Mouse (Mus musculus) E14TG2a.4 (cell line): Measurements from ENCODE around the gene Pfkm.
A peak's percentile ranks its signal among the peaks of the same experiment; 100 is the strongest.

Experiments
- H3K27me3 ChIP-seq: 2 replicates; pipeline ENCODE4 v1.6.1; 2014; ENCODE audit warnings: low read length, control low read depth; ENCODE audit not compliant: insufficient read depth
- H3K36me3 ChIP-seq: 2 replicates; pipeline ENCODE4 v1.6.1; 2014; ENCODE audit warnings: low read length, control low read depth; ENCODE audit not compliant: insufficient read depth
- H3K4me1 ChIP-seq: replicated peaks from 2 replicates; pipeline ENCODE4 v1.6.1; 2014; ENCODE audit warnings: low read depth, low read length, control low read depth
- H3K4me3 ChIP-seq: replicated peaks from 2 replicates; pipeline ENCODE4 v1.5.1; 2014; ENCODE audit warnings: mild to moderate bottlenecking, low read length
- H3K9me3 ChIP-seq: 2 replicates; pipeline ENCODE4 v1.6.1; 2014; ENCODE audit warnings: low read length, control low read depth
- CTCF ChIP-seq: conservative IDR thresholded peaks from 2 replicates; pipeline ENCODE4 v1.5.1; 2014; ENCODE audit warnings: low read length
- NANOG ChIP-seq: IDR thresholded peaks from 2 replicates; pipeline ENCODE4 v1.6.1; 2014; ENCODE audit warnings: borderline replicate concordance, low read length, mixed read lengths
- POU5F1 ChIP-seq: IDR thresholded peaks from 2 replicates; pipeline ENCODE4 v1.6.1; 2014; ENCODE audit warnings: low read length, borderline replicate concordance

Gene Pfkm

GRCm38 (mm10) chr15:98068506-98068905 is 23.9 kb upstream of the Pfkm start:
- Histone ChIP-seq H3K27me3 (no peaks in the 10 kb centered on the region), H3K4me1 (peaks cover 15% of the 10 kb centered on the region), H3K4me3 (no peak overlapping the region), H3K36me3 (peaks cover 89% of the 10 kb centered on the region), H3K9me3 (no peaks in the 10 kb centered on the region)
- TF ChIP-seq POU5F1 (no peak), NANOG (no peak), CTCF (no peak)

DNA sequence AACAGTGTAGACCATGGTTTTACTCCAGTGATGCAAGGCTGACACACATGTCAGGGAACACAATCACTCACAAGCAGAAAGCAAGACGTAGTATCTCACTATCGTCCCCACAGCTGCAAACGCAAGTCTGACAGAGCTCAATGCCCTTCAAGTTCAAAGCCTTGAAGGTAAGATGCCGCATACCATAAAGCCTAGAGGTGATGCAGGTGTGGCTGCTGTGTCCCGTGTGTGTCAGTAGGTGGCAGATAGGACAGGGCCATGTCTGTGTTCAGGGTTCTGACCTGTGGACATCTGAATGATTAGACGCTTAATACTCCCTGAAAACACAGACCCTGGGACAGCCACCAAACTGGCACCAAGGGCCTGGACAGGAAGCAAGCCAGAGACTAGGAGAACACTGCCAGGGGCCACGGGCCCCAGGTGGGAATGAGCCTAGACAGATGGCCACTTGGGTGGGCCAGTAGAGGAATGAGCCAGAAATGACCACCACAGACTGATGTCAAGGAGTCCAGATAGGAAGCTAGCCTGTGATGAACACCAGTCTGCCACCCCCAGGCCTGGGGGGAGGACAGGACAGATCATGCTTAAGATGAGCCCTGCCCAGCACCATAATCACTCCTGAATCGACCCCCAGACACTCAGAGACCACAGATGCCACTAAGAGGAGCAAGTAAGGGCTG is 22.7 kb upstream of the Pfkm start:
- TF ChIP-seq NANOG = no peak
- TF ChIP-seq CTCF = no peak
- TF ChIP-seq POU5F1 = no peak
- no peaks in the 10 kb centered on the region for H3K27me3 ChIP-seq
- H3K4me1 ChIP-seq = peaks cover 18% of the 10 kb centered on the region
- no peaks in the 10 kb centered on the region for H3K9me3 ChIP-seq
- peaks cover 88% of the 10 kb centered on the region for H3K36me3 ChIP-seq
- H3K4me3 ChIP-seq = no peak overlapping the region

- H3K36me3 ChIP-seq = peaks cover 88% of the 10 kb centered on the region
- no peaks in the 10 kb centered on the region for H3K27me3 ChIP-seq
- H3K9me3 ChIP-seq = no peaks in the 10 kb centered on the region
- H3K4me1 ChIP-seq = peaks cover 25% of the 10 kb centered on the region
- H3K4me3 ChIP-seq = no peak overlapping the region
- no peak for TF ChIP-seq POU5F1
- TF ChIP-seq CTCF = no peak
- TF ChIP-seq NANOG = no peak
These were observed 22.0 kb upstream of the Pfkm start for GRCm38 (mm10) chr15:98070376-98070775.

DNA sequence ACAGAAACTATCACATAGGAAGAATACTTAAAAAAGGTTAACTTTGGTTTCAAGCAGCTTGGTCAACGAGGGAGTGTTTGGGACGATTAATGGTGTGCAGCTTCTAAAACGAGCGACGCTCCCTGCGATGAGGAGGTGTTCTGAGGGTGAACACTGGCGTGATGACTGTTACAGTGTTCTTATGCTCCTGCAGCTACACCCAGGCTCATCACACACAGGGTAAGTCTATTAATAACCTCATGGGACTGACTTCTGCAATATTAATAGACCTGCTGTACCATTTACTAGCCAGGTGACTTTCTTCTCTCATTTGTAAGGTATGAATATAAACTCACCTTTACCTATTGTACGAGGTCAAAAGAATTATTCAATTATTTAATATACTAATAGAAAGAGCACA is 17.9 kb upstream of the Pfkm start:
- TF ChIP-seq POU5F1 = no peak
- H3K9me3 ChIP-seq = no peaks in the 10 kb centered on the region
- H3K27me3 ChIP-seq = no peaks in the 10 kb centered on the region
- peaks cover 86% of the 10 kb centered on the region for H3K36me3 ChIP-seq
- peaks cover 63% of the 10 kb centered on the region for H3K4me1 ChIP-seq
- H3K4me3 ChIP-seq = no peak overlapping the region

DNA sequence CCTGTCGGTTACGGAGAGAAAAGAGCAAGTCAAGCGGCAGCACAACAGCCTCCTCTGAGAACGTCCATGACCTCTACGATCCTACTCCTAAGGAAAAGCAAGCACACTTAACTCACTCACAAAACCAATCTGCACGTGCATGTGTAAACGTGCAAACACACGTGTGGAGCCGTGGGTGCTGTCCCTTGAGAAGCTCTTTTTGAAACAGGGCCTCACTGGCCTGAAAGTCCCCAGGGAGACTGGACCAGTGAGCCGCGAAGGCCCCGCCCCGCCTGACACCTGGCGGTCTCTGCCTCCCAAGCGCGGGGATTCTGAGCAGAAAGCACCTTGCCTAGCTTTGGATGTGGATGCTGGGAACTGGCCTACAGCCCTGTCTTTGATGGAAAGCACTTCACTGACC is 17.4 kb upstream of the Pfkm start:
- peaks cover 84% of the 10 kb centered on the region for H3K36me3 ChIP-seq
- H3K27me3 ChIP-seq = no peaks in the 10 kb centered on the region
- TF ChIP-seq NANOG (no peak), POU5F1 (no peak), CTCF (no peak)
- no peaks in the 10 kb centered on the region for H3K9me3 ChIP-seq
- no peak overlapping the region for H3K4me3 ChIP-seq
- H3K4me1 ChIP-seq = peaks cover 63% of the 10 kb centered on the region

- no peaks in the 10 kb centered on the region for H3K27me3 ChIP-seq
- H3K36me3 ChIP-seq = peaks cover 86% of the 10 kb centered on the region
- no peak for TF ChIP-seq POU5F1
- TF ChIP-seq NANOG = no peak
- no peak for TF ChIP-seq CTCF
- H3K4me1 ChIP-seq = peaks cover 55% of the 10 kb centered on the region
- H3K9me3 ChIP-seq = no peaks in the 10 kb centered on the region
- peak overlapping the region; percentile 29; the same call in 1 of the 2 replicates for H3K4me3 ChIP-seq
These were observed 15.5 kb upstream of the Pfkm start for GRCm38 (mm10) chr15:98076901-98077300.

DNA sequence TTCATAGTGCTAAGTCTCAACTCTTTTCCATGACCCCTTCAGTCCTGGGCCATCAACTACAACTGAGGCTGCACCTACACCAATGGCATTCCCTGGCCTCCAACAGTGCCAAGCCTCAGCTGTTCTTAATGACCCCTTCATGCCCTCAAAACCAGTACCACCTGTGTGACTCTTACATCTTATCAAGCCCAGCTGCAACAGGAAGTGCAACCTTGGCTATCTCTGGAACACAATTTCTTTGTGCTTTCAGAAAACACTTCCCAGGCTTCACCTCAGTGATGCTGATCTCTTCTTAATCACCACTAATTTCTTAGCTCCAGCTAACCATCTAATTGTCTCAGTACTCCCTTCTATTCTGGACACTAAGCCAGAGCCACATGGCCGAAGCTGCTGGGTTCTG is 3.5 kb upstream of the Pfkm start:
- Histone ChIP-seq H3K4me3 (no peak overlapping the region), H3K9me3 (no peaks in the 10 kb centered on the region), H3K36me3 (peaks cover 57% of the 10 kb centered on the region), H3K4me1 (peaks cover 28% of the 10 kb centered on the region), H3K27me3 (no peaks in the 10 kb centered on the region)
- TF ChIP-seq POU5F1 (no peak), NANOG (no peak), CTCF (no peak)

GRCm38 (mm10) chr15:98089421-98090183 is 2.8 kb upstream of the Pfkm start:
- Histone ChIP-seq H3K4me1 (peaks cover 31% of the 10 kb centered on the region), H3K9me3 (no peaks in the 10 kb centered on the region), H3K36me3 (peaks cover 50% of the 10 kb centered on the region), H3K4me3 (no peak overlapping the region), H3K27me3 (no peaks in the 10 kb centered on the region)
- TF ChIP-seq CTCF = peak; percentile 57
- no peak for TF ChIP-seq POU5F1

DNA sequence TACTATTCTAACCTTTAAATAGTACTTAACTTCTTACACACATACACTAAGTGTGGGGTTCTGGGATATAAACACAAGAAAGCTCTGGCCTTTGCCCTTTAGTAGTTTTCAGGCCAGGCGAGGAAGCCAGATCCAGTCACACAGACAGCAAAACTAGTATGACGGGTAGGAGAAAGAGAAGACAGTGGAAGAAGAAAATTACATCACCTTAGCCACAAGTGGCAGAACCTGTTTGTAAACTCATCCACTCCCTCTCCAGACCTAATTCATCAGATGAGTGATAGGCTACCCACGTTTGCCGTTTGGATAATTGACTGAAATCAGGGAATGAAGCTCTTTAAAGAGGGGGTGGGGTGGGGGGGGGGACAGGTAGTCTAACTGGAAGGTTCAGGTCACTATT is 548 bp upstream of the Pfkm start:
- peaks cover 46% of the 10 kb centered on the region for H3K4me1 ChIP-seq
- no peaks in the 10 kb centered on the region for H3K27me3 ChIP-seq
- H3K9me3 ChIP-seq = no peaks in the 10 kb centered on the region
- peaks cover 38% of the 10 kb centered on the region for H3K36me3 ChIP-seq
- H3K4me3 ChIP-seq = peak overlapping the region; percentile 98
- TF ChIP-seq CTCF = no peak
- TF ChIP-seq NANOG = no peak
- TF ChIP-seq POU5F1 = no peak
